Mouse (Mus musculus) cortical plate, adult 2 months (tissue): ENCODE data around the gene Flvcr2.

Experiments
- CTCF ChIP-seq: fragments of 200-500 bp; IDR thresholded peaks from 2 replicates; pipeline ENCODE4 v1.5.1; 2011; ENCODE audit warnings: mild to moderate bottlenecking, control low read depth, low read length; ENCODE audit not compliant: insufficient read depth; ENCODE audit errors: extremely low read depth
- POLR2A ChIP-seq: fragments of 200-500 bp; IDR thresholded peaks from 2 replicates; pipeline ENCODE4 v1.6.1; 2011; ENCODE audit warnings: mild to moderate bottlenecking, low read length, control low read depth; ENCODE audit not compliant: insufficient read depth; ENCODE audit errors: extremely low read depth

- TF ChIP-seq CTCF (no peak), POLR2A (no peak)
These were observed 1.0 kb downstream of the Flvcr2 start for GRCm38 (mm10) chr12:85747343-85747742.
